Mouse (Mus musculus) spleen, embryonic (tissue): ENCODE data around the gene Rem1.

Experiments
- CTCF ChIA-PET: fragments of 350-600 bp; sonication (Branson Sonifier 250); formaldehyde crosslinking; loops from one replicate; lab custom pipeline; 2022; lab: Charles Lee

Rem1 gene

GRCm38 (mm10) chr2:152674148-152674547, 47.4 kb downstream of the Rem1 start:
- CTCF ChIA-PET: interaction anchor here (1.1 kb wide), 1 partner anchor 23 kb away, joined by 4 read pairs; no protein-coding TSS in a partner anchor

- CTCF ChIA-PET: no interaction called here
Observed at GRCm38 (mm10) chr2:152675252-152675791, 48.6 kb downstream of the Rem1 start.

- CTCF ChIA-PET: interaction anchor here (0.6 to 1.6 kb wide), 2 partner anchors 9 to 237 kb away, joined by 5 to 7 read pairs; partner anchors contain the start of gene H13
Observed at GRCm38 (mm10) chr2:152678302-152678701, 51.6 kb downstream of the Rem1 start.

GRCm38 (mm10) chr2:152678925-152679324, 52.2 kb downstream of the Rem1 start:
- CTCF ChIA-PET: no interaction called here

- CTCF ChIA-PET: interaction anchor here (1.0 kb wide), 1 partner anchor 17 kb away, joined by 3 read pairs; no protein-coding TSS in a partner anchor
Observed at GRCm38 (mm10) chr2:152679701-152680355, 53.1 kb downstream of the Rem1 start.

- CTCF ChIA-PET: no interaction called here
Observed at GRCm38 (mm10) chr2:152683086-152683485, 56.3 kb downstream of the Rem1 start.
